Mouse (Mus musculus): ENCODE measurements around the gene Rnf40. TPM values are rescaled to one million over a fixed set of nuclear protein-coding genes. Genes with fewer than 3 reads are reported as not detected.
"Not testable (repeated sequence)": the region's sequence is repeated elsewhere in the genome, so short reads cannot be mapped to it uniquely, and the experiment has no call there.

The Rnf40 gene
- total and polyA plus RNA-seq, 2 experiments, result 13.6 to 14.5 TPM

DNA sequence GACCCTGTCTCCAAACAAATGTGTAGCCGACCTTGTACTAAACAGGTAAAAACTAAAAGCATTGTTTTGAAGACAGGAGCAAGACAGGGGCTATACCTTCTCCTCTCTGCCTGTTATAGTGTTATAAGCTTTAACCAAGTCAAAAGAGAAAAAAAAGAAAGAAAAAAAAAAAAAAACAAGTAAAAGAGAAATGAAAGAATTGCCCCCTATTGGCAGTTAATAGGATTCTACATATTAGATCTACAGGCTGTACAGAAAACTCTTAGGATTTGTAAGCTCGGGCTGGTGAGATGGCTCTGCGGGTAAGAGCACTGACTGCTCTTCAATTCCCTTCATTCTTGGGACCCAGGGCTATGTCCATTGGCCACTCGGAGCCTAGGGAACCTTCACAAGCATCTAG, 53.7 kb downstream of the Rnf40 start:
- WGBS, result 59% methylated on average over 4 of the region's 4 CpGs
- Histone ChIP-seq H3K4me3 (ENCODE audit: insufficient read depth, low read depth, low read length) (no peak overlapping the region), H3K27me3 (ENCODE audit: control insufficient read depth, insufficient read depth, low read length) (no peaks in the 10 kb centered on the region), H3K9ac (ENCODE audit: low read depth, low read length) (no peak overlapping the region), H3K27ac (replicated peaks; ENCODE audit: insufficient read depth, low read depth, low read length) (no peak overlapping the region), H3K4me1 (ENCODE audit: control insufficient read depth, insufficient read depth, low read length) (peaks cover 4% of the 10 kb centered on the region; the same call in 1 of the 2 replicates), H3K79me2 (ENCODE audit: control insufficient read depth, insufficient read depth, low read length) (no peaks in the 10 kb centered on the region), H3K36me3 (ENCODE audit: control insufficient read depth, insufficient read depth, low read length) (no peaks in the 10 kb centered on the region)
- TF ChIP-seq POLR2A (IDR thresholded peaks at IDR 0.05; ENCODE audit: extremely low read depth, insufficient read depth, low read length) (no peak), CTCF (IDR thresholded peaks at IDR 0.05; ENCODE audit: low read depth, low read length) (no peak)
- DNase-seq (ENCODE audit: extremely low read depth, low read depth, low spot score), result no peak

DNA sequence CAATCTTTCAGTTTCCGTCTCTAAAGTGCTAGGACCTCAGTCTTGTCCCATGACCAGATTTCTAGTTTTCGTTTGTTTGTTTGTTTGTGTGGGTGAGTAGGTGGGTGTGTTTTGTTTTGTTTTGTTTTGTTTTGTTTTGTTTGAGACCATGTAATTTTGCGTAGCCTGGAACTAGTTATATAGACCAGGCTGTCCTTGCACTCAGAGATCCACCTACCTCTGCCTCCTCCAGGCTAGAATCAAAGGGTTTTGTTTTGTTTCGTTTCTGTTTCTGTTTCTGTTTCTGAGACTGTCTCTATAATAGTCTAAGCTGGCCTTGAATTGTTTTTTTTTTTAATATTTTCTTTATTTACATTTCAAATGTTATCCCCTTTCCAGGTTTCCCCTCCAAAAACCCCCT, 57.8 kb downstream of the Rnf40 start:
- no peak overlapping the region for H3K9ac ChIP-seq (ENCODE audit: low read depth, low read length)
- no peaks in the 10 kb centered on the region for H3K79me2 ChIP-seq (ENCODE audit: control insufficient read depth, insufficient read depth, low read length)
- peaks cover 5% of the 10 kb centered on the region for H3K4me1 ChIP-seq (ENCODE audit: control insufficient read depth, insufficient read depth, low read length)
- no peaks in the 10 kb centered on the region for H3K27me3 ChIP-seq (ENCODE audit: control insufficient read depth, insufficient read depth, low read length)
- no peaks in the 10 kb centered on the region for H3K36me3 ChIP-seq (ENCODE audit: control insufficient read depth, insufficient read depth, low read length)
- TF ChIP-seq POLR2A (IDR thresholded peaks at IDR 0.05; ENCODE audit: extremely low read depth, insufficient read depth, low read length), result no peak
- no peak for TF ChIP-seq CTCF (IDR thresholded peaks at IDR 0.05; ENCODE audit: low read depth, low read length)
- 65% methylated on average over 4 of the region's 4 CpGs for WGBS
- DNase-seq (ENCODE audit: extremely low read depth, low read depth, low spot score), result no peak
- H3K27ac ChIP-seq (replicated peaks; ENCODE audit: insufficient read depth, low read depth, low read length), result no peak overlapping the region
- H3K4me3 ChIP-seq (ENCODE audit: insufficient read depth, low read depth, low read length), result no peak overlapping the region

DNA sequence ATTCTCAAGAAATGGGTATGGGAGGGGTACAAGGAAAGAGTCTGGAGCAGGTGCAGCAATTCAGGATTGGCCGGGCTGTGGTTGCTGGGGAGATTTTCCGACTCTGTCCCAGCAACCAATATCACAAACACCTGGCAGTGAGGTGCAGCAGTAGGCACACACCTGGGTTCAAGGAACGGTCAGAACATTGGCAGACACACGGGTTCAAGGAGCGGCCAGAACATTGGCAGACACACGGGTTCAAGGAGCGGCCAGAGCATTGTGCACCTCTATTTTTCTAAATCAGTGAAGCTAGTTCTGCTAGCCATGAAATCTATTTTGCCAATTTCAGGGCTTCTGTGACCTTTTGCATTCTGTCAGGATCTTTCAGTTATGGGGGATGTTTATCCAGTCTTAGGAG, 59.0 kb downstream of the Rnf40 start:
- not testable (repeated sequence) for H3K4me3 ChIP-seq (ENCODE audit: insufficient read depth, low read depth, low read length); H3K27me3 ChIP-seq (ENCODE audit: control insufficient read depth, insufficient read depth, low read length); H3K4me1 ChIP-seq (ENCODE audit: control insufficient read depth, insufficient read depth, low read length); H3K27ac ChIP-seq (replicated peaks; ENCODE audit: insufficient read depth, low read depth, low read length); H3K79me2 ChIP-seq (ENCODE audit: control insufficient read depth, insufficient read depth, low read length); H3K9ac ChIP-seq (ENCODE audit: low read depth, low read length); H3K36me3 ChIP-seq (ENCODE audit: control insufficient read depth, insufficient read depth, low read length)
- WGBS, result 37% methylated on average over 7 of the region's 7 CpGs
- peak; percentile 79 for DNase-seq (ENCODE audit: extremely low read depth, low read depth, low spot score)

DNA sequence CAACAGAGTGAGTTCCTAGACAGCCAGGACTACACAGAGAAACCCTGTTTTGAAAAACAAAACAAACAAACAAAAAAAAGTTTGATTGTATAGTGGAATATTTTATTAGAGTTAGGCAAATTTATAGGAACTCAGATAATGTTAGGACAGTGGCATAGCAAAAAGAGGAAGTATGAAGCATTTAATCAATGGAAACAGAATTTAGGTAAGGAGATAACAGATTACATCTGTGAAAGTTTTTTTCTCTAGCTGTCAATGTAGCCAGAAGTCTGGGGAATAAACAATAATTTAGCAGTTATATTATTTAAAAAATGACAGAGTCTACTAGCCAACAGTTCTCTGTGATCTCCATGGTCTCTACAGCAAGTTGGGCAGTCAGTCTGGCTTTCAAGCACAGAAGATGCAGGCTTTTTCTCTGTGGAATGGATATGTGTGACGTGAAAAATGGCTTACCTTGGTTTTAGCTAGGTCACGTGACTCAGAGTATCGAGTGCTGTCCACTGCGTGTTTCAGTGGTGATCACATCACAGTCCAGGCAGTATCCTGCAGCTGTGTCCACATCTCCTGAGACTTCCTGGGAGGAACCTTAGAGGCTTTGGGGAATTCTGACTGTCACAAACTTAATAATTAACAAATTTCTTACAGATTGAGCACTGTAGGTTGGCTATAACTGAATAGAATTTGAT, 60.1 kb downstream of the Rnf40 start:
- WGBS, result 45% methylated on average over 4 of the region's 4 CpGs
- no peak for TF ChIP-seq POLR2A (IDR thresholded peaks at IDR 0.05; ENCODE audit: extremely low read depth, insufficient read depth, low read length)
- no peak for TF ChIP-seq CTCF (IDR thresholded peaks at IDR 0.05; ENCODE audit: low read depth, low read length)
- peaks cover 5% of the 10 kb centered on the region for H3K4me1 ChIP-seq (ENCODE audit: control insufficient read depth, insufficient read depth, low read length)
- H3K27me3 ChIP-seq (ENCODE audit: control insufficient read depth, insufficient read depth, low read length), result no peaks in the 10 kb centered on the region
- no peaks in the 10 kb centered on the region for H3K36me3 ChIP-seq (ENCODE audit: control insufficient read depth, insufficient read depth, low read length)
- H3K27ac ChIP-seq (replicated peaks; ENCODE audit: insufficient read depth, low read depth, low read length), result no peak overlapping the region; the same call in 1 of the 2 replicates
- no peak overlapping the region for H3K4me3 ChIP-seq (ENCODE audit: insufficient read depth, low read depth, low read length)
- DNase-seq (ENCODE audit: extremely low read depth, low read depth, low spot score), result peak; percentile 64
- no peaks in the 10 kb centered on the region for H3K79me2 ChIP-seq (ENCODE audit: control insufficient read depth, insufficient read depth, low read length)
- no peak overlapping the region for H3K9ac ChIP-seq (ENCODE audit: low read depth, low read length)

DNA sequence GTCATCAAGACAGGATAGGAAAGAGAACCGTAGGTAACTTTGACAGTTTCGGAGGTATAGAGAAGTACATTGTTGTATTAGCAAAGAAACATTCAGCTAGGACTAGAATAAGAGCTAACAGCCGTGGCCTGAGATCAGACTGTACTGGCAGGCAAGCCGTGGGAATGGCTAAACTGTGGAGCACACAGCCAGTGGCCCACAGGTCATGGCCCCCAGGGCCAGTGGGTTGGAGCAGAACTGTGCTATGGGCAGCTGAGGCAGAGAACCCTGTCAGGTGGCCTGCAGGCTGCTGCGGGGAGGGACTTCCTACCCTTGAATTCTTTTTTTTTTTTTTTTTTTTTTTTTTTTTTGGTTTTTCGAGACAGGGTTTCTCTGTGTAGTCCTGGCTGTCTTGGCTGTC, 60.6 kb downstream of the Rnf40 start:
- no peak overlapping the region for H3K27ac ChIP-seq (replicated peaks; ENCODE audit: insufficient read depth, low read depth, low read length)
- DNase-seq (ENCODE audit: extremely low read depth, low read depth, low spot score), result peak; percentile 72
- peaks cover 5% of the 10 kb centered on the region for H3K4me1 ChIP-seq (ENCODE audit: control insufficient read depth, insufficient read depth, low read length)
- no peaks in the 10 kb centered on the region for H3K79me2 ChIP-seq (ENCODE audit: control insufficient read depth, insufficient read depth, low read length)
- H3K36me3 ChIP-seq (ENCODE audit: control insufficient read depth, insufficient read depth, low read length), result no peaks in the 10 kb centered on the region
- H3K27me3 ChIP-seq (ENCODE audit: control insufficient read depth, insufficient read depth, low read length), result no peaks in the 10 kb centered on the region
- H3K9ac ChIP-seq (ENCODE audit: low read depth, low read length), result no peak overlapping the region
- TF ChIP-seq POLR2A (IDR thresholded peaks at IDR 0.05; ENCODE audit: extremely low read depth, insufficient read depth, low read length) (no peak), CTCF (IDR thresholded peaks at IDR 0.05; ENCODE audit: low read depth, low read length) (no peak)
- H3K4me3 ChIP-seq (ENCODE audit: insufficient read depth, low read depth, low read length), result no peak overlapping the region
- 53% methylated on average over 6 of the region's 6 CpGs for WGBS

DNA sequence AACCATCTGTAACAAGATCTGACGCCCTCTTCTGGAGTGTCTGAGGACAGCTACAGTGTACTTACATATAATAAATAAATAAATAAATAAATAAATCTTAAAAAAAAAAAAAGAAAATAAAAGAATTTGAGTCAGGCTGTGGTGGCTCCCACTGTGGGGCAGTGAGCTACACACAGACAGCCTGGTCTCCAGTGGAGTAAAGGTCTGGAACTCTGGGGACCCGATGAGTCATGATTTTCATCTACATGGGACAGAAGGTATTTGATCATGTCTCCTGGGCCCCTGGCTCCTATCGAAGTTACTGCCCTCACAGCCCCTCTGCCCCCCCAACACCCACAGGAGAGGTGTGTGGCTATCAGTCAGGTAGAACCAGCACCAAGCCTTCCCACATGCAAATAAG, 63.1 kb downstream of the Rnf40 start:
- Histone ChIP-seq H3K27me3 (ENCODE audit: control insufficient read depth, insufficient read depth, low read length) (no peaks in the 10 kb centered on the region), H3K9ac (ENCODE audit: low read depth, low read length) (no peak overlapping the region; the same call in 1 of the 2 replicates), H3K4me1 (ENCODE audit: control insufficient read depth, insufficient read depth, low read length) (peaks cover 5% of the 10 kb centered on the region), H3K4me3 (ENCODE audit: insufficient read depth, low read depth, low read length) (no peak overlapping the region), H3K36me3 (ENCODE audit: control insufficient read depth, insufficient read depth, low read length) (no peaks in the 10 kb centered on the region), H3K79me2 (ENCODE audit: control insufficient read depth, insufficient read depth, low read length) (no peaks in the 10 kb centered on the region), H3K27ac (replicated peaks; ENCODE audit: insufficient read depth, low read depth, low read length) (no peak overlapping the region)
- TF ChIP-seq POLR2A (IDR thresholded peaks at IDR 0.05; ENCODE audit: extremely low read depth, insufficient read depth, low read length) (no peak), CTCF (IDR thresholded peaks at IDR 0.05; ENCODE audit: low read depth, low read length) (no peak)
- no peak for DNase-seq (ENCODE audit: extremely low read depth, low read depth, low spot score)
- 74% methylated on average over 3 of the region's 3 CpGs for WGBS

Data from liver, adult 2 months (tissue).